Mouse (Mus musculus): ENCODE measurements around the gene Lamb3. TPM values are rescaled to one million over a fixed set of nuclear protein-coding genes. Genes with fewer than 3 reads are reported as not detected.

Lamb3 gene
- polyA plus RNA-seq, 1 experiment from 2014 or later: 0.63 TPM

DNA sequence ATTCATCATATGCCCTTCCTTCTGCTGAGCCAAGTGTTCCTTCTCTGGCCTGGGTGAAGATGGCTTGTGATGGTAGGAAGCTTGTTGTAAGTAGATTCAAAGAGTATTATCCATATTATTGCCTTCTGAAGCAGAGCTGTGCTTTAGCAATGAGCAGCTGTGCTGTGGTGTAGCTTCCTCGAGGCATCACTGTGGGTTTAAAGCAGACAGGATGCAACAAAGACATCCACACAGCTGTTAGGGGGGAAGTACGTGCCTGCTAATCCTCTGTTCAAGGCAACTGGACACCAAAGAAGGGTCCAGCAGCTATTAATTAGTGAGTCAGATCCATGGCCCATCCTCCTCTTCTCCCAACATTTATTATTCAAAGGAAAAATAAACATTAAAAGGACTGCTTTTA is 137.5 kb downstream of the Lamb3 start:
- H3K27ac ChIP-seq (replicated peaks): no peak overlapping the region
- WGBS (ENCODE audit: insufficient replicate concordance): 19% methylated on average over 2 of the region's 2 CpGs

DNA sequence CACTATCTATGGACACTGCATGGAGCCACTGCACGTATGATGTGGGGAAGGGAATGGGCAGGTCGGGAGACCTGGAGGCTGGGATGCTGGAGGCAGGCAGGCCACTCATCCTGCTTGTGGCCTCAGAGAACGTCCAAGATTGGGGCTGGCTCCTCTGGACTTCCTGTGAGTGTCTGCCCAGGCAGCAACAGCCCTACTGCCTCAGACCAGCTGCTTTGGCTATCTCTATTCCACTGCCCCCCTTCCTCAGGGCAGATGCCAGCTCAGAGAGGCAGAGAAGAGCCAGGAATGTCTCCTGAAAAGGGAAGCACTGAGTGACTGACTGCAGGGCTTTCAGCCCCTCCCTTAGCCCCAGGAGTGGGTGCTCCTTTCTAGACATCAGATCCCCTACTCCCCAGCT is 139.4 kb downstream of the Lamb3 start:
- H3K27me3 ChIP-seq: no peaks in the 10 kb centered on the region
- H3K9me3 ChIP-seq (replicated peaks): no peaks in the 10 kb centered on the region
- no peak overlapping the region for H3K4me2 ChIP-seq
- H3K4me3 ChIP-seq (replicated peaks): no peak overlapping the region
- no peaks in the 10 kb centered on the region for H3K4me1 ChIP-seq (replicated peaks)
- no peak overlapping the region for H3K27ac ChIP-seq (replicated peaks)
- ATAC-seq (ENCODE audit: insufficient read depth): no peak
- no peaks in the 10 kb centered on the region for H3K36me3 ChIP-seq (replicated peaks)
- H3K9ac ChIP-seq: no peak overlapping the region
- WGBS (ENCODE audit: insufficient replicate concordance): 60% methylated on average over 3 of the region's 3 CpGs

More for the DNA sequence above, 137.5 kb downstream of the Lamb3 start:
- no peak for ATAC-seq (ENCODE audit: insufficient read depth)
- Histone ChIP-seq H3K4me1 (replicated peaks) (no peaks in the 10 kb centered on the region), H3K4me3 (replicated peaks) (no peak overlapping the region), H3K9me3 (replicated peaks) (no peaks in the 10 kb centered on the region), H3K4me2 (no peak overlapping the region), H3K27me3 (no peaks in the 10 kb centered on the region), H3K36me3 (replicated peaks) (no peaks in the 10 kb centered on the region), H3K9ac (no peak overlapping the region)

- Histone ChIP-seq H3K9ac (no peak overlapping the region), H3K4me1 (replicated peaks) (no peaks in the 10 kb centered on the region), H3K36me3 (replicated peaks) (no peaks in the 10 kb centered on the region), H3K4me2 (no peak overlapping the region), H3K27me3 (no peaks in the 10 kb centered on the region), H3K27ac (replicated peaks) (no peak overlapping the region), H3K4me3 (replicated peaks) (no peak overlapping the region), H3K9me3 (replicated peaks) (no peaks in the 10 kb centered on the region)
- WGBS (ENCODE audit: insufficient replicate concordance): 62% methylated on average over 9 of the region's 9 CpGs
- ATAC-seq (ENCODE audit: insufficient read depth): no peak
Measured at GRCm38 (mm10) chr1:193348261-193348962, 140.9 kb downstream of the Lamb3 start.

DNA sequence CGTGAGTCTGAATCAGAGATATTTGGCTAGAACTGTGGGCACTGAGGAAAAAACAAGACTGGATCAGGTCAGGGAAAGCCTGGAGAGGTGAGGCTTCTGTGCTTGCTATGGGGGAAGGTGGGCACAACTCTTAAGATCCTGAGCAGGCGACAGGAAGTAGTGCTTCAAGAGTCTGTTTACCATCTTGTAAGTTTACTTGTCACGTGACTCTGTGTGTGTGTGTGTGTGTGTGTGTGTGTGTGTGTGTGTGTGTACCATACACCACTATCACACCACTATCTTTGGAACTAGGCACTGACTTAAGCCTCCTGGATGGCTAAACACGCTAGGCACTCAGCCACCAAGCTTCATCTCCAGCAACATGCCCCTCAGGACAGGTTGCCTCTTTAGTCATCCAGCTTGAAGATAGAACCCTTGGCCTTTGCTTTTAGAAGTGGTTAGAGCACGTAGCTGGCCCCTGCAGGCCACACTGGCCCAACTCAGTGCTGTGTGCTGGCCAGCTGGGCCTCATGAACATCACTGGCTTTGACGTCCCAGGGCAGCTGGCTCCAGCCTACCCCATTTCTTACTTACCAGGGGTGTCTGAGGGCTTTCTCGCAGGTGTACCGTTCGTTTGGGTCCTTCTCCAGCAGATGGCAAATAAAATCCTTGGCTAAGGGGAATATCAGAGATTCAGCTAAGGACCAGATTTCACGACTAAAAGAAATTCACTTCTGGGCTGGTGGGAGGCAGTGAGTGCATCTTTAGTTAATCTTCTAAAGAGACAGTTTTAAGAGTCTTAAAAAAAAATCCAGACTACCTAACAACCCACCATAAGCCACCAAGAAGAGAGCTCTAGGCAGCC is 142.4 kb downstream of the Lamb3 start:
- Histone ChIP-seq H3K9me3 (replicated peaks) (no peaks in the 10 kb centered on the region), H3K4me2 (no peak overlapping the region), H3K27ac (replicated peaks) (no peak overlapping the region), H3K27me3 (no peaks in the 10 kb centered on the region), H3K9ac (no peak overlapping the region), H3K4me3 (replicated peaks) (no peak overlapping the region), H3K4me1 (replicated peaks) (no peaks in the 10 kb centered on the region), H3K36me3 (replicated peaks) (no peaks in the 10 kb centered on the region)
- no peak for ATAC-seq (ENCODE audit: insufficient read depth)
- WGBS (ENCODE audit: insufficient replicate concordance): 57% methylated on average over 10 of the region's 10 CpGs

- no peak overlapping the region for H3K4me3 ChIP-seq (replicated peaks)
- ATAC-seq (ENCODE audit: insufficient read depth): no peak
- H3K9ac ChIP-seq: no peak overlapping the region
- no peaks in the 10 kb centered on the region for H3K4me1 ChIP-seq (replicated peaks)
- no peaks in the 10 kb centered on the region for H3K27me3 ChIP-seq
- H3K36me3 ChIP-seq (replicated peaks): no peaks in the 10 kb centered on the region
- H3K27ac ChIP-seq (replicated peaks): no peak overlapping the region
- WGBS (ENCODE audit: insufficient replicate concordance): 71% methylated on average over 2 of the region's 2 CpGs
- H3K4me2 ChIP-seq: no peak overlapping the region
- H3K9me3 ChIP-seq (replicated peaks): no peaks in the 10 kb centered on the region
Measured at GRCm38 (mm10) chr1:193350546-193350801, 143.0 kb downstream of the Lamb3 start.

DNA sequence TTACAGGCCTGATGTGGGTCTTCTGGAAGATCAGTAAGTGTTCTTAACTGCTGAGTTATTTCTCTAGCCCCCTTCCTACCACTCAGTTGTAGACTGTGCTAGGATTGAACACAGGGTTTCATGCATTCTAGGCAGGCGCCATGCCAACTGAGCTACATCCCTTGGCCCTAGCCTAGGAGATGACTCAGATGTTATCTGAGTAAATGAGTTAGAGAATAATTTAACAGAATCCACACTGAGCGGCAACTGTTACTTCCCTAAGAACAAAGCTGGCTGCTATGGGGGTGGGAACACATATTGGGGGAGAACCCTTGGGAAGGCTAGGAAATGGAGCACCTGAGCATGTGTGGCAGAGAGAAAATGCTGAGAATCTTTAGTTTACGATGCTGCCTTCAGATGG is 144.1 kb downstream of the Lamb3 start:
- Histone ChIP-seq H3K4me3 (replicated peaks) (no peak overlapping the region), H3K4me2 (no peak overlapping the region), H3K36me3 (replicated peaks) (no peaks in the 10 kb centered on the region), H3K4me1 (replicated peaks) (no peaks in the 10 kb centered on the region), H3K9me3 (replicated peaks) (no peaks in the 10 kb centered on the region), H3K9ac (no peak overlapping the region), H3K27me3 (no peaks in the 10 kb centered on the region), H3K27ac (replicated peaks) (no peak overlapping the region)
- WGBS (ENCODE audit: insufficient replicate concordance): 51% methylated on average over 3 of the region's 3 CpGs
- no peak for ATAC-seq (ENCODE audit: insufficient read depth)

GRCm38 (mm10) chr1:193359199-193359598 is 151.7 kb downstream of the Lamb3 start:
- Histone ChIP-seq H3K4me3 (replicated peaks) (no peak overlapping the region), H3K4me2 (no peak overlapping the region), H3K27ac (replicated peaks) (no peak overlapping the region), H3K36me3 (replicated peaks) (no peaks in the 10 kb centered on the region), H3K9ac (no peak overlapping the region), H3K4me1 (replicated peaks) (no peaks in the 10 kb centered on the region), H3K27me3 (no peaks in the 10 kb centered on the region), H3K9me3 (replicated peaks) (no peaks in the 10 kb centered on the region)
- 53% methylated on average over 3 of the region's 3 CpGs for WGBS (ENCODE audit: insufficient replicate concordance)
- no peak for ATAC-seq (ENCODE audit: insufficient read depth)

- Histone ChIP-seq H3K4me1 (replicated peaks) (no peaks in the 10 kb centered on the region), H3K9me3 (replicated peaks) (no peaks in the 10 kb centered on the region), H3K4me3 (replicated peaks) (no peak overlapping the region), H3K27me3 (no peaks in the 10 kb centered on the region), H3K36me3 (replicated peaks) (no peaks in the 10 kb centered on the region), H3K27ac (replicated peaks) (no peak overlapping the region), H3K9ac (no peak overlapping the region), H3K4me2 (no peak overlapping the region)
- no peak for ATAC-seq (ENCODE audit: insufficient read depth)
- 51% methylated on average over 6 of the region's 6 CpGs for WGBS (ENCODE audit: insufficient replicate concordance)
Measured at GRCm38 (mm10) chr1:193361181-193361580, 153.7 kb downstream of the Lamb3 start.

DNA sequence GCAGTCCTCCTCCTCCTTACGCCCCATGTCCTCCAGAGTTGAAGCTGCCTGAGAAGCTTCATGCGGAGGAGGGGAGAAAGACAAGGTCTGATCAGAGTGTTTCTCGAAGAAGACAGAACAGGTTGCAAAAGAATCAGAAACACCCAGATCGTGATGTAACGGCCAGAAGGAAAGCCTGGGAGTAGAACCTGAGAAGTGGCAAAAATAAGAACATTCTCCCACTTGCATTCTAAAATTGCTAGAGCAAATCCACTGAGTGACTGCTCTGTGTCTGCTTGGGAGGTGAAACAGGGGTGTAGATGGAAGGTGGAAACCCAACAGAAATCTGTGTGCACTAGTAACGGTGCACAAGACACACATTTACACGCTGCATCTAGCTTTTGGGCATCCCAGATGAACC is 154.6 kb downstream of the Lamb3 start:
- Histone ChIP-seq H3K27me3 (no peaks in the 10 kb centered on the region), H3K27ac (replicated peaks) (no peak overlapping the region), H3K4me3 (replicated peaks) (no peak overlapping the region), H3K36me3 (replicated peaks) (no peaks in the 10 kb centered on the region), H3K4me1 (replicated peaks) (no peaks in the 10 kb centered on the region), H3K4me2 (no peak overlapping the region), H3K9me3 (replicated peaks) (no peaks in the 10 kb centered on the region), H3K9ac (no peak overlapping the region)
- WGBS (ENCODE audit: insufficient replicate concordance): 62% methylated on average over 7 of the region's 7 CpGs
- ATAC-seq (ENCODE audit: insufficient read depth): no peak

DNA sequence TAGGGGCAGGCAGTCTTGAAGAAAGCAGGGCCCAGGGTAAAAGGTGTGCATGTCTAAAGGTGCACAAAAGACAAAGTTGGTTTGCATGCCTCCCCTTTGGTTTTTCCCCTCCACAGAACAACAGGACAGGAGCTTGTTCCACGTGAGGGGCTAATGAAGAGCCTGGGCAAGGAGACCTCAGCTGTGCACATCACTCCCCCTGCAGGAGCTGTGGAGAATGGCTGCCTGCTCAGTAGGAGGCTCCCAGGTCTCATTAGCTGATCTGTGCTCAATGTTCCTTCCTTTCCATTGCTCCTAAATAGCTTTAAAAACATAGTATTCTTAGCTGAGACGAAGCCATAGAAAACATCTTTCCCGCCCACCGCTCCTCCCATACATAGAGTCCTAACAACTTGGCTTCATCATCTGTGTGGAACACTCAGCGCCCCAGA is 156.3 kb downstream of the Lamb3 start:
- Histone ChIP-seq H3K9me3 (replicated peaks) (no peaks in the 10 kb centered on the region), H3K4me3 (replicated peaks) (no peak overlapping the region), H3K4me1 (replicated peaks) (no peaks in the 10 kb centered on the region), H3K27me3 (no peaks in the 10 kb centered on the region), H3K36me3 (replicated peaks) (no peaks in the 10 kb centered on the region), H3K27ac (replicated peaks) (no peak overlapping the region), H3K4me2 (no peak overlapping the region), H3K9ac (no peak overlapping the region)
- no peak for ATAC-seq (ENCODE audit: insufficient read depth)
- 48% methylated on average over 5 of the region's 5 CpGs for WGBS (ENCODE audit: insufficient replicate concordance)

GRCm38 (mm10) chr1:193368055-193368454 is 160.6 kb downstream of the Lamb3 start:
- Histone ChIP-seq H3K9ac (no peak overlapping the region), H3K27me3 (no peaks in the 10 kb centered on the region), H3K4me1 (replicated peaks) (no peaks in the 10 kb centered on the region), H3K36me3 (replicated peaks) (no peaks in the 10 kb centered on the region), H3K4me2 (no peak overlapping the region), H3K4me3 (replicated peaks) (no peak overlapping the region), H3K27ac (replicated peaks) (no peak overlapping the region), H3K9me3 (replicated peaks) (no peaks in the 10 kb centered on the region)
- no peak for ATAC-seq (ENCODE audit: insufficient read depth)
- 53% methylated on average over 10 of the region's 10 CpGs for WGBS (ENCODE audit: insufficient replicate concordance)
